Mouse (Mus musculus): Measurements from ENCODE around the gene Ptch2.

The Ptch2 gene

DNA sequence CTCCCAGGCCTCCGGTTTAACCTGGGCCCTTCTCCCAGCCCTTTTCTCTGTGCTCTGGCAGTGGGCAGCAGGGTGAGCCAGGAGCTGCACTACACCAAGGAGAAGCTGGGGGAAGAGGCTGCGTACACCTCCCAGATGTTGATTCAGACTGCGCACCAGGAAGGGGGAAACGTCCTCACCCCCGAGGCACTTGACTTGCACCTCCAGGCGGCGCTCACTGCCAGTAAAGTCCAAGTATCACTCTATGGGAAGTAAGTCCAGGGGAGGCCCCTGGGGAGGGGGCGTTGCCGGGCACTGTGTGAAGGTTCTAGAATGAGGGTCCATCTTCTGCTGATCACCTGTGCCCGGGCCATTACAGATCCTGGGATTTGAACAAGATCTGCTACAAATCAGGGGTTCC, 8.8 kb downstream of the Ptch2 start:
- DNase-seq (ENCODE audit: low read depth, low spot score): no peak

DNA sequence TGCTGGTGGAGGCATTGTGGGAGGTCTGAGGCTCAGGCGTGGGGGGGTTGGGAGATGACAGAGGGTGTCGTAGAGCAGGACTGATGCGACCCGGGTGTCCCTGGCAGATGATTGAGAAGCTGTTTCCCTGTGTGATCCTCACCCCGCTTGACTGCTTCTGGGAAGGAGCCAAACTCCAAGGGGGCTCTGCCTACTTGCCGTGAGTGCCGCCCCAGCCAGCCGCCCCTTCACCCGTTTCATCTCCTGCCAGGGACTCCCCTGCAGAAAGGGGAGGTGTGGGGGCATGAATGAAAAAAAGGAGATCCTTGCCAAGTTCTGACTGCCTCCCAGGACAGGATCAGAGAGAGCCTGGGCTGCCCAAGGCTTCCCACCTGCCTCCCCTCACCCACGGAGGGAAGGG, 9.3 kb downstream of the Ptch2 start:
- no peak for DNase-seq (ENCODE audit: low read depth, low spot score)

DNA sequence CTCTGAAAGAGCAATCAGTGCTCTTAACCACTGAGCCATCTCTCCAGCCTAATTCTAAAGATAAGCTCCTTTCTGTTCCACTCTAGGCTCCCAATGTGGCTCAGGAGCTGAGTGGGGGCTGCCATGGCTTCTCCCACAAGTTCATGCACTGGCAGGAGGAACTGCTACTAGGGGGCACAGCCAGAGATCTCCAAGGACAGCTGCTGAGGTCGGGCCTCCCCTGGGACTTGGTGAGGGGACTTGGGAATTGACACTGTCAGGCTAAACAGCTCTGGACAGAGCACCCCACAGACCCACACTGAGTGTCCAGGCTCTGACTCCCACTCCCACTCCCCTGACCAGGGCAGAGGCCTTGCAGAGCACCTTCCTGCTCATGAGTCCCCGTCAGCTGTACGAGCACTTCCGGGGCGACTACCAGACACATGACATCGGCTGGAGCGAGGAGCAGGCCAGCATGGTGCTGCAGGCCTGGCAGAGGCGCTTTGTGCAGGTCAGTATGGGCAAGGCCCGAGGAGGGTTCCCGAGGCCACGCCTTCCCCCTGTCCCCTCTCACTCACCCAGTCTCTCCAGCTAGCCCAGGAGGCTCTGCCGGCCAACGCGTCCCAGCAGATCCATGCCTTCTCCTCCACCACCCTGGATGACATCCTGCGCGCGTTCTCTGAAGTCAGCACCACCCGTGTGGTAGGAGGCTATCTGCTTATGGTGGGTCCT, 12.1 kb downstream of the Ptch2 start:
- no peak for DNase-seq (ENCODE audit: low read depth, low spot score)

DNA sequence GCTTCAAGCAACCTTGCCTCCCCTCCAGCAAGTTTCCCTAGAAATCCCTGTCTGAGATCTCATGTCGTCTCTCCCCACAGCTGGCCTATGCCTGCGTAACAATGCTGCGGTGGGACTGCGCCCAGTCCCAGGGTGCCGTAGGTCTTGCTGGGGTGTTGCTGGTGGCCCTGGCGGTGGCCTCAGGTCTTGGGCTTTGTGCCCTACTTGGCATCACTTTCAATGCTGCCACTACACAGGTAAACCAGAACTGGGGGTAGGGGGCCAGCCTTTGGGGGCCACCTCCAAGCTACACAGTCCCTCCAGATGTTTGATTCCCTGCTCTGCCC, 12.6 kb downstream of the Ptch2 start:
- no peak for DNase-seq (ENCODE audit: low read depth, low spot score)

DNA sequence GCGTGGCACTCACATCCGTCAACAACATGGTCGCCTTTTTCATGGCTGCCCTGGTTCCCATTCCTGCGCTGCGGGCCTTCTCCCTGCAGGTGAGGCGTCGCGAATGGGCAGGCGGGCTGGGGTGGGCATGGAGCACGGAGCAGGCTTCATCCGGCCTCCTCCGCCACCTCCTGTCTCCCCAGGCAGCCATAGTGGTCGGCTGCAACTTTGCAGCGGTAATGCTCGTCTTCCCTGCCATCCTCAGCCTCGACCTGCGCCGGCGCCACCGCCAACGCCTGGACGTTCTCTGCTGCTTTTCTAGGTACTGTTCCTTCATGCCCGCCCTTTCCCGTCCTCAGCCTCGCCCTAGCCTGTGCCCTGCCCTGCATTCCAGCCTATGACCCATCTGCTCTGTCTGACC, 13.5 kb downstream of the Ptch2 start:
- no peak for DNase-seq (ENCODE audit: low read depth, low spot score)

DNA sequence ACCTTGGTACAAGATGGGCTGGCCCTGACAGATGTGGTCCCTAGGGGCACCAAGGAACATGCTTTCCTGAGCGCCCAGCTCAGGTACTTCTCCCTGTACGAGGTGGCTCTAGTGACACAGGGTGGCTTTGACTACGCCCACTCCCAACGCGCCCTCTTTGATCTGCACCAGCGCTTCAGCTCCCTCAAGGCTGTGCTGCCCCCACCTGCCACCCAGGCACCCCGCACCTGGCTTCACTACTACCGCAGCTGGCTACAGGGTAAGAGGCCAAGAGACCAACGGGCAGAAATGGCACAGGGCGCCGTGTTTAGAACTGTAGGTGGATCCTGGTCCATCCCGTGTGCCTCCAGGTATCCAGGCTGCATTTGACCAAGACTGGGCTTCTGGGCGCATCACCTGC, 14.4 kb downstream of the Ptch2 start:
- no peak for DNase-seq (ENCODE audit: low read depth, low spot score)

DNA sequence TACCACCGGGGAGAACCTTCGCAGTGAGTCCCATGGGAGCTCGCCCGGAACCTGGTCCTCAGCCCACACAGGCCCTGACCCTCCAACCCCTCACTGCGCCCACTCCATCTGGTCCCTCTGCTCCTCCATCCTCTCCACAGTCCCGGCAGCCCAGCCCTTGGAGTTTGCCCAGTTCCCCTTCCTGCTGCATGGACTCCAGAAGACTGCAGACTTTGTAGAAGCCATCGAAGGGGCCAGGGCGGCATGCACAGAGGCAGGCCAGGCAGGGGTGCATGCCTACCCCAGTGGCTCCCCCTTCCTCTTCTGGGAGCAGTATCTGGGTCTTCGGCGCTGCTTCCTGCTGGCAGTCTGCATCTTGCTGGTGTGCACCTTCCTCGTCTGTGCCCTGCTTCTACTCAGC, 15.1 kb downstream of the Ptch2 start:
- DNase-seq (ENCODE audit: low read depth, low spot score): no peak

DNA sequence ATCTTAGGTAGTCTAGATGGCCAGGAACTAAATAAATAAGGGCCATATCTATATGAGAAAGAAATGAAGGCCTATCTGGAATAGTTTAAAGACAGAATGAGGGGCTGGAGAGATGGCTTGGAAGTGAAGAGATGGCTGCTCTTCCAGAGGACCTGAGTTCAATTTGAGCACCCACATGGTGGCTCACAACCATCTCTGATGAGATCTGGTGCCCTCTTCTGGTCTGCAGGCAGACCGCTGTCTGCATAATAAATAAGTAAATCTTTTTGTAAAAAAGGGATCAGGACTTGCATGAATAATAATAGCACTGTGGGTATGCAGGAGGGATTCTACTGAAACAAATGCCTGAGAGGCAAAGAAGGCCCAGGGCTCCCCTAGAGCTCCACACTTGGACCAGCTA, 17.4 kb downstream of the Ptch2 start:
- no peak for DNase-seq (ENCODE audit: low read depth, low spot score)

DNA sequence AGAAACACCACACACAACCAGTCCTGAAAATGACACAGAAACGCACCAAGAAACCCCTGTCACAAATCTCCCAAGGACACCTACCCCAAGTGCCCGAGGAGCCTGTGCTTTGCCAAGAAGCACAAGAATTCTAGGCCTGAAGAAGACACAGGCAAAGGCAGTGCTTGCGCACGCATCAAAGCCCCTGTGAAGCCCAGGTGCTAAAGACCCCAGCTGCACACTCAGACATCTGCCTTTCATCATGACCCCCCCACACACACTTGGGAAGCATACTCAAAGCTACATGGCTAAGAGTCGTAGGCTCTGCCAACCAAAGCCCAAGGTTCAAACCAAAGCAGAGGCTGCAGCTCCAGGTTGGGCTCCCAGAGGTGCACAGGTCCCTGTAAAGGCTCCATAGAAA, 19.7 kb downstream of the Ptch2 start:
- DNase-seq (ENCODE audit: low read depth, low spot score): no peak

DNA sequence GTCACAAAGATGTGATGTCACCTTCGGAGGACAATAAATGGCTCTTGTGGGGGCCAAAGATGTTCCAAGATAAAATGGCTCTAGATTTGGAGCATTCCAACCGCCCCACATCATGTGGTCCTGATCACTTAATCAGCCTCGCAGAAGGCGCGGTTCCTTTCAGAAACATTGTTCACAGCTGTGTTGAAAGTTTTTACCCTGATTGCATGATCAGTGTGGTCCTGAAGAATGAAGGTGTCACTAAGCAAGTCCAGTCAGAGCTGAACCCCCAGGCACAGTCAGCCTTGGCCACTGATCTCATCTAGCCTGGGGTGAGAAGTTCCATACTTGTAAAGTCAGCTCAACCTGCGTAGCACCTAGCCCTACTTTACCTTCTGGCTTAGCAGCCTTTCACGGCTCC, 22.1 kb downstream of the Ptch2 start:
- DNase-seq (ENCODE audit: low read depth, low spot score): no peak

DNA sequence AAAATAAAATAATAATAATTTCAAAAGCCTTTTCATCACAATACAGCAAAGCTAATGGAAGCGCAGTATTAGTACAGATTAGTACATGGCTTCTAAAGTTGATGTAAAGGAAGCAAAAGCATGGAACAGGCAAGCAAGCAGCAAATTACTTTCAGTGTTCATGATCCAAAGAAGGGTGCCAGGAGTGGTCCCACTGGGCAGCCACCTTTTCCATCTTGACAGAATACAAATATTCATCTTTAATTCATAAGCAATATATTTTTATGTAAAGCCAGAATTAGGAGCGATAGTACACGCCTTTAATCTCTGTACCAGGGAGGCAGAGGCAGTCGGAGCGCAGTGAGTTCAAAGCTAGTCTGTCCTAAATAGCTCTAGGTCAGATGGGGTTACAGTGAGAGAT, 23.8 kb downstream of the Ptch2 start:
- no peak for DNase-seq (ENCODE audit: low read depth, low spot score)

DNA sequence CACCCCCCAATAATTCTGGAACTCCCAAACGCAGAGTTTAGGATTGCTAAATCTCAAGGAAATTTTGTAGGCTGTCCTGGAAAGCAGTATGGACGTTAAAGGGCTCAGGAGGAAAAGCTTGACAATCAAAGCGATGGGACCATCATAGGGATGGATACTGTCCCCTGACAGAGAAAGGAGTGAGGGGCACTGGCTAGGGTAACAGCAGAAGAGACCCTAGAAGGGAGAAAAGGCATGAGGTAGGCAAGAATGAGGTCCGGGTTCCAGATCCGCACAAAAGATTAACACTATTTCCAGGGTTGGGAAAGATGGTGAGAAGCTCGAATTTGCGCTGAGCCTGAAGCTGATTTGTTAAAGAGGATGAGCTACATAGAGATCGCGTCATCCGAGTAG, 24.2 kb downstream of the Ptch2 start:
- DNase-seq (ENCODE audit: low read depth, low spot score): no peak

DNA sequence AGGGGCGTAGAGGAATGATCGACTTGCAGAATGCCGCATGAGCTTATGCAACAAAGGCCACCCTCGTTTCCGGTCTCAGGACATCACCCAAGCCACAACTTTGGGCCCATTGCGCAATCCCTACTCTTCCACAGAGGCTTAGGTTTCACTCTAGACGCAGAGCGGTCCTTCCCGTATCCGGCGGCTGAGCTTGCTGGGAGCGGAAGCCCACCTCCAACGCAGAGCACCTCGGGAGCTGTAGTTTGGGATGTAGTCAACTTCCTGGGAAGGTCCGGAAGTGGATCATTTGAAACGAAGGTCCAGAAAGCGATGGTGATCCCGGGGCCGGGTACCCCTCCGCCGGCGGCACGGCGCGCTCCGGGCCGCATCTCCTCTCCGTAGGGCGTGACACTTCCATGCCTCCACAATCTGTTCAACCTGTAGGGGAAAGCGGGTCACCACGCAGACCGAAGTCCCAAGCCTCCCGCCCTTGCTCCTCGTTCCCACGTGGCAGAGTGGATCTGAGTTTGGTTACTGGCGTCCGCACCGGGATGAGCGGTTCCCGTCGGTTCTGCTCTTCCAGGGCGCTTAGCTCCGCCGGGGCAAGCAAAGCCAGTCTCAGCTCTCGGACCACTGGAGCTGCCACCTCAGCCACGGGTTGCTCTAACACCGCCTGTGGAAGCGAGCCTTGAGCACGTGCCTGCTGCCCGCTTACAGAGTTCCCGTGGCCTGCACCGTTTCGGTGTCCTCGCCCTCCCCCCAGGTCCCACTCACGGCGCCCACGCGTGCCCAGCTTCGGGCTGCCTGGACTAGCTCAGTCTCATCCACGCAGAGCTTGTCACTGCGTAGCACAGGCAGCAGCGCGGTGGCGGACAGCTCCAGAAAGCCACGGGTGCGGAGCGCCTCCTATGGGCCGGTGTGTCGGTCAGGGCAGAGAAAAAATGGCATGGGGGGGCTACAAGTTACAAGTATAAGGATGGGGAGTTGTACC, 24.9 kb downstream of the Ptch2 start:
- peak; percentile 86 for DNase-seq (ENCODE audit: low read depth, low spot score)

DNA sequence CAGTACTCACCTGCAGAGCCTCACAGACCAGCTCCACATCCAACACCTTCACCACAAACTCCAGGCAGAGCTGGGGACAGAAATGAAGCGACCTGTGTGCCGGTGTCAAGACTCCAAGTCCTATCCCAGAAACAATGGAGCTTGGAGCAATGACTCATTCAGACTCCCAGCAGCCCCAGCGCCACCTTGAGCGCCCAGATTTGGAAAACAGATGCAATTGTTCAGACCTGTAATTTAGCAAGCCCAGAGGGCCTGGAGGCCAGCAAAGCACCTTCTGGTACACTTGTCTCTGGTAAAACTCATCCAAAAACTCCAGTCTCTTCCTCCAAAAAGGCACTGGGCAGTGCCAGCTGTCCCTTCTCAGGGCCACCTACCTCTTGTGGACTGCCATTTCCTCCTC, 26.3 kb downstream of the Ptch2 start:
- no peak for DNase-seq (ENCODE audit: low read depth, low spot score)

DNA sequence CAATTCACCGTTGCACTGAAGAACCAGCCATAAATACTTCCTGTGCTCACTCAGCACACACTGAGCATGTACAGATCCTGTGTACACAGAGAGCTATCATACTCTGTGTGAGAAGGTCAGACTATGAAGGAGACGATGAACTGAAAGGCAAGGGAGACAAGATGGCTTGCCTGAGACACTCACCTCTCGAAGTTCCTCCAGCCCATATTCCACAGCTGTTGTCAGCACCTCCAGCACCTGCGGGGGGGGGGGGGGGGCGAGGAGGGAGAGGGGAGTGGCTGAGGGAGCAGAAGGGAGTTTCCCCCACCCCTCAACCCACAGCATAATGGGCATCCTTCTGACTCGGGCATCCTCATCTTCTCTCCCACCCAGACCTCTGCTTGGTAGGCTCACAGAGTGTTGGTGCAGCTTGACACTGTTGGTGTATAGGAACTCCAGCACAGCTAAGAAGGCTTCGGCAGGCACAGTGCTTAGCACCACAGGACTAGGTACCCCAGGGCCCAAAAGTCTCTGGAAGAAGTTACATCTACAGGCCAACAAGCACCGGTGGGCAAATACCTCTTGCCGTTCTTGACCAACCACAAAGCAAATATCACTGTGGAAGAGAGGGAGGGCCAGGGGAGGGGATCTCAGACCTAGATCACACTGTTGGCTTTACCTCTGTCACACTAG, 27.8 kb downstream of the Ptch2 start:
- no peak for DNase-seq (ENCODE audit: low read depth, low spot score)

DNA sequence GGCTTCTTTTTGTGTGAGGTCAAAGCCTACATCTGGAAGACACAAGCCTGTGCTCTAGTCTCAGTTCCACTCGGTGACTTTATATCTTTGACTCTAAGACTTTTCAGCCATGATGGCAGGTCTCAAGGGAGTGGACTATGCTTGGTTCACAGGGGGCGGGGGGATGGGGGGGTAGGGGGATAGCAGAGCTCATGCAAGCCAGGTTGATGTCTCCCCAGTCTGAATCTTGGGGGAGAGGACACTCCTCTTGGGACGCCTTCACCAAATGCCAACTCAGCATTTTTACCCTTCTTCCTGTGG, 28.3 kb downstream of the Ptch2 start:
- no peak for DNase-seq (ENCODE audit: low read depth, low spot score)

DNA sequence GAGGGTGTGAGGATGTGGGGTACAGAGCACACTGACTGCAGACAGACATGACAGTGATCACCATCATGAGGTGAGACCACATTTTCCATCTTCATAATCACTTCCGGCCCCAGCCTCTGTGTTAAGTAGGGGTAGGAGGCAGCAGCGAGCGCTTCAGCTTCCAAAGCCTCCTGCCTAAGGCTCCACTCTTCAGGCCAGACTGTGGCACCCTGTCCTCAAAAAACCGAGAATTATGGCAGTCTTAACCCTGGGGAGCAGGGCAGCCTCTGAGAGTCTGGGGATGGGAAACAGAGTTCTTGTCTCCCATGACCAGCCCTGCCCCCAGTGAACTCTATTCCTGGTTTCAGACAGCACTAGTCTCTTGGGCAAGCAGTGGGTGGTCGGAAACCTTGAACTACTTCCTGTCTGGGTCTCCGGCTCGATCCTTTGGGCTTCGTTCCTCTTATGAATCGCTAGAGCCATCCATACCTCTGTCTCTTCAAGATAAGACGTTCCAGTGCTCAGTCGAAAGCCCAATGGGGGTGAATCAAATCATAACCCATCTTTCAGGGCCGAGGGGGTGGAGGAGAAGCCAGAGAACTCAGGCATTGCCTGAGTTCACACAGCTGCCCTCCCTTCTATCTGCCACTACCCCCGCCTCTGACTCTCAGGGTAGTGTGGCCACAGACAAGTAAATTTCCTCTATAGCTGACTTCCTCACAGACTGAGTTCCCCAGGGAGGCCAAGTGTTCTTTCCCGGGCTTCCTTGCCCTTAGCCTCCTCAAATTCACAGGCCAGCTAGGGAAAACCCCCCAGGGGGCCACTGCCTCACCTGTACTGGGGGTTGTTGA, 28.9 kb downstream of the Ptch2 start:
- no peak for DNase-seq (ENCODE audit: low read depth, low spot score)

DNA sequence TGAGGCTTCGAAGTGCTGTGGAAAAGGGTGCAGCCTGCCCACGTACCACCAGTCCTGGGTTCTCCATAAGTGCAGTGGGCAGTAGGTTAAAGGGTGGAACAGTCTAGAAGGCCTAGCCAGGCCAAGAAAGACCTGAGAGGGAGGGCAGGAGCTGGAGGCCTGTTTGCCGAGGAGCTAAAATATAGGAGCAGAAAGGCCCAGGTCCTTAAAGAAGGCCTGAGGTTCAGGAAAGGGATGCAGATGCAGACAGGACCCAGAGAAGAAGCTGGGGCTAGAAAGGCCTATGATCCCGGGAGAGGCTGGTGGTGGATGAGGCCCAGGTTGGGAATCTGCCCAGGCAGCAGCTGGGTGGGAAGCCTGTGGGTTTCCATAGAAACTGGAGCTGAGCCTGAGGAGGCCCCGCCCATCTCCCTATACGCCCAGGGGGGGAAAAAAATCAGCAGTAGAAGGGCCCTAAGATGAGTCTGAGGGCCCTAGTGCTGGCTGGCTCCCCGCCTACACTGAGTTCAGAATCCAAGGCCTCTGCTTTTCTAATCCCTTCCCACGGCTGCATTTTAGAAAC, 29.6 kb downstream of the Ptch2 start, which contains the start of gene Btbd19:
Gene Btbd19, minus strand, starts transcription at position 378 of the 562 bp plus-strand sequence.
- DNase-seq (ENCODE audit: low read depth, low spot score): no peak

DNA sequence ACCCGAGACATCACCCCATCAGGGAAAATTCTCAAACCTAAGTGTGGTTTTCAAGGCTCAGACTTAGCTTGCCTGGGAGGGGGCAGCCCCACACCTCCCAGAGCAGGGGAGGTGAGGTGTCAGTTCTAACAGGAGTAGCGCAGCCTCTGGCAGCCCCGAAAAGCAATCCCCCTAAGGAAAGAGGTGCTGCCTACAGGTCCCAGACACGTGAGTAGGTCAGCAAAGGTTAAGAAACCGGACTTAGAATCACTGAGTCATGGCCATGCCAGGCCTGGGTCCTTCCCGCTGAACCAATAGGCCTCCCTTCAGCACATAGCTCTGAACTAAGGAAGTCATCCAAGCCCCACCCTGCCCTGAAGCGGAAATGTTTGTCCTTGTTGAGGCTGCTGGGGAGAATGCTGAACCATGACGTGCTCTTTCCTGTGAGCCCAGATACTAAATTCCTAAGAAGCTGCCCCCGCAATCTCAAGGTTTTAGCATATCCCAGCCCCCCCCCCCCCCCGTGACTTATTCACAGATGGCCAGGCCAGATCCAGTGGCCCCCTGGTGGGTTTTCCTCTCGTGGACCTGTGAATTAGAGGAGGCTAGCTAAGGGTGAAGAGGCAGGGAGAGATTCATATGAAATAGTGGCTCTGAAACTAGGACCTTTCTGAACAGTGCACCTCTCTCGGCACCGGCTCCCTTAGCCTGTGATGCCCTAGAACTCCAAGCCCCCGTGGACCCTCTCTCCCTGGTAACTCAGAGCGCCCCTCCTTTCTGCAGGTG, 30.2 kb downstream of the Ptch2 start:
- DNase-seq (ENCODE audit: low read depth, low spot score): no peak

DNA sequence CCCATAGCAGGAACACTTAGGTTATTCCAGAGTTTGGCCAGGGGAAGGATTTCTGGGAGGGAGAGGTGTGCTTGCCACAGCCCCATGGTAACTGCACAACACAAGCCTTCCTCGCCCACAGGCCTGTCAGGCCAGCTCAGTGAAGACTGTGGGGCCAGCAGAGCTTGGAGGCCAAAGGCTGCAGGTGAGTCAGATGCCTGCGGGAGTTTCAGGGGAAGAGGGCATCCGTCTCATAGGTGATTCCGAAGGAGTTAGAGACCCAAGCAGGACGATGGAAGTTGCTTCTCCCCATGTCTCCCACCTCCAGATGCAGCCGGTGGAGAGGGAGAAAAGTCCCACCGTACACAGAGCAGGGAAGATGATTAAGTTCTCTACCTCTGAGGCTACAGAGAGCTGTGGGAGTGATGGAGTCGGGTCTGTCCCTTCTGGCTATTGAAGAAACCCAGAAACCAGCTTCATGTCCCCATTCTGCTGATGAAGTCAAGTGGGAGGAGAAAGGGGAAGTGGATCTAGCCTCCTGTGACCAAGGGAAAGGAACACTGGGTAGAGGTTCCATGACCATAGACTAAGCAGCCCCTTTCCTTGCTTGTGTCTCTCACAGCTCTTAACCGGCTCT, 30.9 kb downstream of the Ptch2 start, which contains the start of gene Tctex1d4:
Gene Tctex1d4, plus strand, starts transcription at position 120 of the 616 bp plus-strand sequence.
- no peak for DNase-seq (ENCODE audit: low read depth, low spot score)
